Mouse (Mus musculus) forebrain, postnatal 0 days (tissue): ENCODE data around the gene Clmp. TPM values are rescaled to one million over a fixed set of nuclear protein-coding genes. Genes with fewer than 3 reads are reported as not detected.

Experiments used
- ATAC-seq: fragments of 200-750 bp; cut with Nextera tagmentation; 2 replicates; pipeline ENCODE4 v1.8.0; 2017; ENCODE audit warnings: mild to moderate bottlenecking, moderate library complexity
- DNase-seq: peaks from one replicate; pipeline ENCODE4 v3.0.0-alpha.2; 2015
- H3K27ac ChIP-seq: fragments of 300-500 bp; sonication (generic); 2 replicates; pipeline ENCODE4 v1.5.1; 2014; ENCODE audit warnings: low read depth, mild to moderate bottlenecking, antibody characterized with exemption, low read length, moderate library complexity, mixed read lengths
- H3K27me3 ChIP-seq: fragments of 300-500 bp; sonication (generic); 2 replicates; pipeline ENCODE4 v1.6.1; 2014; ENCODE audit warnings: mild to moderate bottlenecking, low read length, mixed read lengths; ENCODE audit not compliant: insufficient read depth
- H3K36me3 ChIP-seq: fragments of 300-500 bp; sonication (generic); 2 replicates; pipeline ENCODE4 v1.6.1; 2014; ENCODE audit warnings: mild to moderate bottlenecking, moderate library complexity; ENCODE audit not compliant: insufficient read depth
- H3K4me1 ChIP-seq: fragments of 300-500 bp; sonication (generic); 2 replicates; pipeline ENCODE4 v1.6.1; 2014; ENCODE audit warnings: antibody characterized with exemption; ENCODE audit not compliant: insufficient read depth
- H3K4me2 ChIP-seq: fragments of 300-500 bp; sonication (generic); 2 replicates; pipeline ENCODE4 v1.6.1; 2014; ENCODE audit warnings: low read depth, mild to moderate bottlenecking, moderate library complexity
- H3K4me3 ChIP-seq: fragments of 300-500 bp; sonication (generic); 2 replicates; pipeline ENCODE4 v1.5.1; 2014; ENCODE audit warnings: low read depth, low read length, mixed read lengths
- H3K9ac ChIP-seq: fragments of 300-500 bp; sonication (generic); 2 replicates; pipeline ENCODE4 v1.6.1; 2014; ENCODE audit warnings: mild to moderate bottlenecking
- H3K9me3 ChIP-seq: fragments of 300-500 bp; sonication (generic); 2 replicates; pipeline ENCODE4 v1.6.1; 2016; ENCODE audit warnings: low read length
- CTCF ChIP-seq: sonication (generic); IDR thresholded peaks from 2 replicates; pipeline ENCODE4 v1.5.1; 2016; ENCODE audit warnings: antibody characterized with exemption, control low read depth, low read depth
- WGBS: fragments of 180-500 bp; shearing (Covaris S2); extraction: QIAGEN DNeasy Blood & Tissue Kit; methylation state at CpG from one replicate; pipeline ENCODE4 v1.1.7; 2014; 5-methylcytosine and 5-hydroxymethylcytosine counted together
- polyA plus RNA-seq: library from polyadenylated mRNA; unstranded; fragments of >200 nt; fragmentation: Nextera tagmentation; extraction: Ambion mirVana; gene quantifications from 2 replicates; pipeline ENCODE4 v1.2.1, GENCODE M21; 2015
- total RNA-seq: library from RNA; depleted of rRNA; stranded (reverse); fragments of >200 nt; gene quantifications from 2 replicates; pipeline ENCODE4 v1.2.3, GENCODE M21; 2014; rRNA removed

Gene Clmp
- total and polyA plus RNA-seq, 2 experiments from 2014 or later, result 53.5 to 75.4 TPM

DNA sequence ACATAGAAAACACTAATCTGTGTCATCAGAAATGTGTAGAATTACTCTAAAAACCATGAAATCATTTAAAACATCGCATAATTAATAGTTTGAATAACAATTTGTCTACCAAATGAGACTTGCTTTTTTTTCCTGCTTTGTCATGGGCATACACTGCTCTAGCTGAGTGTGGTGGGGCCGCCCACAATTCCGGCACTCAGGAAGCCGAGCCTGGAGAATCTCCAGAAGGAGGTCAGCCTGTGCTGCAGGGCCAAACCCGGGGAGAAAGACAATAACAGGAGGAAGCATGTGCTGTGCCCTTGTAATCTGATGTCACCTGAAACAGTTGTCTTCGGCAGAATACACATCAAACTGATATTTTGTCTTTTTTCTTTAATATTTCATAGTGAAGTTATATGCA is 139.8 kb downstream of the Clmp start:
- WGBS, result 44% methylated on average over 6 of the region's 6 CpGs
- H3K27ac ChIP-seq, result no peak overlapping the region
- no peak overlapping the region for H3K9ac ChIP-seq
- no peak overlapping the region for H3K4me2 ChIP-seq
- no peak overlapping the region for H3K4me3 ChIP-seq
- DNase-seq, result no peak
- H3K9me3 ChIP-seq, result no peaks in the 10 kb centered on the region
- TF ChIP-seq CTCF, result no peak
- no peaks in the 10 kb centered on the region for H3K4me1 ChIP-seq
- H3K36me3 ChIP-seq, result no peaks in the 10 kb centered on the region
- no peaks in the 10 kb centered on the region for H3K27me3 ChIP-seq
- no peak for ATAC-seq

DNA sequence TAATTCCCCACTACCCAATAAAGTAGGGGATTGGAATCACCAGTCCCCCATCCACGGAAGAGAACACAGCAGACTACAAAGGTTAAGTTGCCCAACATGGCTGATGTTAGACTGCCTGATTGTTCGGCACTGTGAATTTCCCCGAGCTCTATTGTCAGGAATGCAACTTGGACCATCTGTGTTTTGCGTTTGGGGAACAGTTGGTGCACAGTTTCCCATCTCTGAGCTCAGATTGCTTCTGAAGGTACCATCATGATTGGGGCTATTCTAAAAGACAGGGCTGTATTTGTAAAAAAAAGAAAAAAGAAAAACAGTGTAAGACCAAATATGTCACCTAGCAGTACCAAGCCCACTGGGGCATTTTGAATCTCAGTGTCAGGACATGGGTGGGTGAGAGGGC is 141.6 kb downstream of the Clmp start:
- WGBS, result 63% methylated on average over 4 of the region's 4 CpGs
- Histone ChIP-seq H3K36me3 (no peaks in the 10 kb centered on the region), H3K4me3 (no peak overlapping the region), H3K4me2 (no peak overlapping the region), H3K9ac (no peak overlapping the region), H3K9me3 (no peaks in the 10 kb centered on the region), H3K27me3 (no peaks in the 10 kb centered on the region), H3K4me1 (no peaks in the 10 kb centered on the region), H3K27ac (no peak overlapping the region)
- ATAC-seq (no peak), DNase-seq (peak; percentile 12)
- TF ChIP-seq CTCF, result no peak

DNA sequence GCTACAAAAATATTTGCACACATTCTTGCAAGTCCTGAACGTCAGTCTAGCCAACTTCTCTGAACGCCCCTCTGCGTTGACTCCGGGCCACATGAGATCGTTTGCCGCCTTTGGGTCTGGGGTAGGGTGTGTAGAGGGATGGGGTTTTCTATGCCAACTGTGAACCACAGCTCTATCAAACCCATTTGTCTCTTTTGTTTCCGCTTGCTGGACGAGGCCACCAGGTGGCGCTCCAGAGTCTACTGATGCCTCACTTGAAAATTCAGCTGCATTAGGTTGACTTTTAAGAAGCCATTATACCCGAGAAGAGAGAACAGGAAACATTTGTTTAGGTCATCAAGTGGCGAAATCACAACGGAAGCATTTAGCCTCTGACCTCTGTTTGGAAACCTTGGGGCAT is 148.8 kb downstream of the Clmp start:
- H3K36me3 ChIP-seq, result no peaks in the 10 kb centered on the region
- H3K9me3 ChIP-seq, result no peaks in the 10 kb centered on the region
- peak; percentile 94 for TF ChIP-seq CTCF
- H3K9ac ChIP-seq, result no peak overlapping the region
- H3K4me3 ChIP-seq, result no peak overlapping the region
- no peaks in the 10 kb centered on the region for H3K4me1 ChIP-seq
- H3K27me3 ChIP-seq, result no peaks in the 10 kb centered on the region
- 6% methylated on average over 12 of the region's 12 CpGs for WGBS
- H3K27ac ChIP-seq, result no peak overlapping the region
- peak; percentile 55 for ATAC-seq
- DNase-seq, result peak; percentile 92
- no peak overlapping the region for H3K4me2 ChIP-seq

Other genes with a start within 250 kb of the Clmp start
- 48.1 and 48.6 TPM in 2 replicates for gene Gramd1b, start 154.6 kb upstream of the Clmp start, total RNA-seq
- 12.5 and 18.0 TPM in 2 replicates for gene Gramd1b, start 154.6 kb upstream of the Clmp start, polyA plus RNA-seq
- not detected in 2 replicates for gene Gm21915, start 15.3 kb upstream of the Clmp start, total RNA-seq
- gene Gm21915, start 15.3 kb upstream of the Clmp start, polyA plus RNA-seq, result not detected in 2 replicates
- gene Hspa8, start 115.0 kb downstream of the Clmp start, total RNA-seq, result 3,364 and 4,241 TPM in 2 replicates
- 2,287 and 2,372 TPM in 2 replicates for gene Hspa8, start 115.0 kb downstream of the Clmp start, polyA plus RNA-seq
- 1.2 and 1.3 TPM in 2 replicates for gene Bsx, start 188.2 kb downstream of the Clmp start, total RNA-seq
- 0.40 and 1.0 TPM in 2 replicates for gene Bsx, start 188.2 kb downstream of the Clmp start, polyA plus RNA-seq